Mouse (Mus musculus) brain, embryonic 18.5 days (tissue): ENCODE measurements around the gene Tspoap1.

ENCODE experiments used
- DNase-seq: peaks from one replicate; pipeline ENCODE4 v3.0.0-alpha.2; 2012; ENCODE audit warnings: low read depth, low spot score

The Tspoap1 gene

DNA sequence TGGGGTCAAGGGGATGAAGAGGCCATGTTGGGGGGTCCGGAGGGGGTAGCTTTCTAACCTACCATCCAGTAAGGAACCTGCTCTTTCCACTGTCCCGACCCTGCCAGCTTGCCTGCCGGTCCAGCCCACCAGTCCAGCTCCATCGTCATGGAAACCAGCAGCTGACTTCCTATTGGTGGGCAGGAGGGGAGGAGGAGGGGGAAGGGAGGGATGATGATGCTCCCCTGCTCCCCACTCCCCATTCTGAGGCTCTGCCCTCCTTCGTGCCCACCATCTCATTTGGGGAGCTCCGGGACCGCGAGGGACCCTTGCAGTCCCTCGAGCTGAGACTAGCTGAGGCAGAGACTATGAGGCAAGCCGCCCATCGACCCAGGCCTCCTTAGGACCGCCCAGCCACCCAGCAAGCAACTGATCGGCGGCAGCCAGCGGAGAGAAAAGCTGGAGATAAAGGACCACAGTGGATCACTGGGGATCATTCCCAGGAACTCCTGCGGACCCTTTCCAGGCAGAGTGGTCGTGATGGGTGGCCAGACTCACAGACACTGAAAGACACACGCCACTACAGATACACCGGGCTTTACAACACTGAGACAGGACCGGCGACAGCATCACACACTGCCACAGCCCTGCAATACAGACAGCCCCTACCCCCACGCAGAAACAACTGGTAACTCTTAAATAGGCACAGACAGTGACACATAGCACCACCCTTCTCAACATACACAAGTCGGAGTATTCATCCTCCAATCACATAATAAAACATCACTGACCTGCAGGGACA lies at the start of gene Tspoap1:
Tspoap1 (plus strand) TSS at position 241 of the 781 bp plus-strand sequence.
- peak; percentile 82 for DNase-seq

DNA sequence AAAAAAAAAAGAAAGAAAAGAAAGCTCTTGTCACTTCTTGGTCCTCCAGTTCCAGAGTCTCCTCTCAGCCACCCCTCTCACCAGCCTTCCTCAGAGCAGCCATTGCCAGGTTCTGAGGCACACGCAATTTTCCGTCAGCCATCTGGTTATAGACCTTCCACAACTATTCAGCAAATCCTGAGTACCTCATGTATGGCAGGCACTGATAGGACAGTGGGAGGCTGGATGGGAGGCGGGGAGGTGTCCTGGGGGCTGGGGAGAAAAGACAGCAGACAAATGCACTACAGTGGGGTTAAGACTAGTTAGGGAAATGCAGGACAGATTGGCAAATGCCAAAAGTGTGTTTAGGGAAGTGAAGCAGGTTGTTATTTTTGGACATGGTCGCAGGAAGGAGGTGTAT lies 48.2 kb upstream of the Tspoap1 start:
- DNase-seq, result no peak

DNA sequence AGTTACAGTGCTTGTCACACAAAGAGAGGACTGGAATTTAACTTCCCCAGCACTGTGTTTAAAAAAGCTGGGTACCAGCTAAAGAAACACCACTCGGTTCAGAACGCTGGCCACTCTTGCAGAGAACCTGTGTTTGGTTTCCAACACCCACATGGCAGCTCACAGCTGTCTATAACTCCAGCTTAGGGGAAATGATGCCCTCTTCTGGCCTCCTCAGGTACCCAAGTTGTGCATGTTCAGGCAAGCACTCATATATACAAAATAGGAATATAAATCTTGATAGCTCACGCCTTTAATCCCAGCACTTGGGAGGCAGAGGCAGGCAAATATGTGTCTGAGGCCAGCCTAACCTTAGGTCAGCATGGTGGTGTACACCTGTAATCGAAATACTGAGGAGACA lies 44.3 kb upstream of the Tspoap1 start:
- DNase-seq, result no peak

DNA sequence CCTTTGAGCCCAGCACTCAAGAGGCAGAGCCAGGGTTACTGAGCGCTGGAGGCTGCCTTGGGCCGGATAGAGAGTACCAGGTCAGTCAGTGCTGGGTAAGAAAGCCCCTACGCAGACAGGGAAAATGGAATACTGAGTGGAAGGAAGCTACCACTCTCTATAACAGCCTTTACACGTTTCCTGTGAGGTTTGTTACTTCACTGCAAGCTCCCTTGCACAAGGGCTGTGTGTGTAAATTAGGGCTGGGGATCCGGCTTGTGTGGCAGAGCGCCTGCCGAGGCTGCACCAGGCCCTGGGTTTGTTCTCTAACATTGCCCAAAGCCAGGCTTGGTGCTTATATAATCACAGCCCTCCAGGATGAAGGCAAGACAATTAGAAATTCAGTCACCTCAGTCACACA lies 40.8 kb upstream of the Tspoap1 start:
- DNase-seq, result no peak

DNA sequence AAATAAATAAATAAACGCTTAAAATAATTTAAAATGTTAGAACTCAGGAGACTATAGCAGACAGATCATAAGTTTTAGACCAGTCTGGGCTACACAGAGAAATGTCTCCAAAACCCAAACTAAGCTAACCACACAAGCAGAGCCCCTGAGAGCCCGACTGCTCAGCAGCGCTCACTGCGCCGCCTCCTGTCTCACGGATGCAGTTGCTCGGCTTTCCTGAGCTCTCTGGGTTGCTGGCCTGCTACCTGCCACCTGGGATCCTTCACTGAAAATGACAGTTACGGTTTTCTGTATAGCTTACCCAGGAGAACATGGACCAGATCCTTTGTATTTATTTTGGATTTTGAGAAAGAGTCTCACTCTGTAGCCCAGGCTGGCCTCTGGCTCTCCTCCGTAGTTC lies 40.0 kb upstream of the Tspoap1 start:
- no peak for DNase-seq

DNA sequence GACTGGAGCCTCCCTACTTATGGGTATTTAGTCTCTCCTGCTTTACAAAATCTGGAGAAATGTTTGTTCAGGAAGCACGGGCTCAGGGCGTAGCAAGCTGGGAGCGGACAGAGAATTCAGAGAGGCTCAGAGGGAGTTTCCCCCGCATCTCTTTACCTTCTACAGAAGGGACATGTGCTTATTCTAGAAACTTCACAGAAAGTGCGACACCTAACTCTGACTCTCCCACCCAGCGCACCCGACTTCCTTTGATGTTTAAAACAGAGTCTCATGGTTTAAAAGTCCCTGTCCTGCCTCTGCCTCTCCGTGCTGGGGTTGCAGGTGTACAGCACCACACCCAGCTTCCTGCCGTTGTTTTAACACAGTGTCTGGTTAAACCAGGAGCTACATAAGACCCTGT lies 39.5 kb upstream of the Tspoap1 start:
- no peak for DNase-seq

DNA sequence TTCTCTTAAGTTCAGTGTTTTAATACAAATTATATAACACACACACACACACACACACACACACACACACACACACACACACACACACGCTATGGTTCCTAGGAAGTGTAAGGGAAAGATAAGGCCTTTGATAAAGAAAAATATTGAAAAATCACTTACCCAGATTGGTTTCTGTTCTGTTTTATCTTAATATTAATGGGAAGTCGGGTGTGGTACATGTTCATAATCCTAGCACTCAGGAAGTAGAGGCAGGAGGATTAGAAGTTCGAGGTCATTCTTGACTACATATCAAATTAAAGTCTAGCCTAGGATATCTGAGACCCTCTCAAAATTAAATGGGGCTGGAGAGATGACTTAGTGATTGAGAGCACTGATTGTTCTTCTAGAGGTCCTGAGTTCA lies 38.2 kb upstream of the Tspoap1 start:
- no peak for DNase-seq

DNA sequence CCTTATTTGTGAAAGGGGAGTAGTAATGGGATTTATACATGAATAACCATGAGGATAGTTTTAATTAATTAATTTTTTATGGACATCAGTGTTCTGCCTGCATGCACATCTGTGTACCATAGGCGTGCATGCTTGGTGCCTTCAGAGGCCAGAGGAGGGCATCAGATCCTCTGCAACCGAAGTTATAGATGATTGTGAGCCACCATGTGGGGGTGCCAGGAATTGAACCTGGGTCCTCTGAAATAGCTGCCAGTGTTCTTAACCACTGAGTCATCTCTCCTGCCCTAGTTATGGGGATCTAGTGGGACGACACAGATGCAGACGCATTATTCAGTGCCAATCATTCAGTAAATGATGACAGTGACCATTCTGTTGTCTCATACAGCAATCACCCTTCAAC lies 37.5 kb upstream of the Tspoap1 start:
- DNase-seq, result no peak

DNA sequence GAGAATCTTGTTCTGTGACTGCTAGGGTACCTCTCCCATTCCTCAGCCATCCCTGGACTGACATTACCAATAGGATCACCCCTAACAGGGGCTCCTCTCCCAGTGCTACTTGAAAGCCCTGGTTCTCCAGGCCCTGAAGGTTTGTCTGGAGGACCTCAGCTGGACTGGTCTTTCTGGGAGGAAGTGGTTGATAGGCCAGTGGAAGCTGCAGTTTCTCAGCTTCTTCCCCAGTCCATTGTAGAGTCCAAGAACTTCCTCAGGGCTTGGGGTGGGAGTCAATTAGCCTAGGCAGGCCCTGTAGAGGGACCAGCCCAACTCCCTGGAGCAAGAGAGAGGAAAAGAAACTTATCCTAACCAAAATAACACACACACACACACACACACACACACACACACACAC lies 34.8 kb upstream of the Tspoap1 start:
- no peak for DNase-seq

DNA sequence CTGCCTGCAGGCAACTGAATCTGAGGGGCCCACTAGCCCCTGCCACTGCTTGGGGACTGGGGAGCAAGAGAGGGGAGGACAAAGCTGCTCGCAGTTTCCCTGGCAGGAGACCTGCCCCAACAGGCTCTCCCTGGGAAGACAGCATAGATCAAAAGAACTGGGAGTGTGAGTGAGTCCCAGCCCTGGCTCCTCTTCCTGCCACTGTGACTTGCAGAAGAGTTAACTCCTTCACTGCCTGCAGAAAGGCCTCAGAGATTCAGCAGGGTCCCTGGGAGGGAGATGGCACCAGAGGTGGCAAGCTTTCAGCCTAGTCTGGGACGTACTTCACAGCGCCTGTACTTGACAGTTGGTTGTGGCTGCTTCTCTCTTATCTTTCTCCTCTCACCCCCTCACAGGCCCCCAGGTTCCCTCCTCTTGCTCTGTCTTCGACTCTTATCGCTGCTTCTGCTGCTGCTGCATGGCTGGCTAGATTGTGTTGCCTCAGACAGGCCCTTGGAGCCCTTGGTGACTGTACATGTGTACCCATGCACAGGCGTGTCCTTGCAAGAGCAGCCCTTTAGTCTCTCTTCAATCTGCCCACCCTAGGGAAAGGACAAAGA lies 34.3 kb upstream of the Tspoap1 start:
- no peak for DNase-seq

DNA sequence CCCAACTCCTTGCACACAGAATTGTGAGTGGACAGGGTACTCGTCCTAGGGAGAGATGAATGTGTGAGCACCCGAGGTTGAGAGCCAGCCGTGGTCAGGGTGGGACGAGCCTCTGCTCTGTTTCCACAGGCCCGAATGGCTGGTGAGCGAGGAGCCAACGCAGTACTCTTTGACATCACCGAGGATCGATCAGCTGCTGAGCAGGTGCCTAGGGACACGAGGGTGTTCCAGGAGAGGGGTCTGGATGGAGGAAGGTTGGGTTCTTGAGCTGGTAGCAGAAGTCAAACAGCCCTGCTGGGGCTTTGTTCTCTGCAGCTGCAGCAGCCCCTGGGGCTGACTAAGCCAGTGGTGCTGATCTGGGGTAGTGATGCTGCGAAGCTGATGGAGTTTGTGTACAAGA lies 33.3 kb upstream of the Tspoap1 start:
- no peak for DNase-seq

DNA sequence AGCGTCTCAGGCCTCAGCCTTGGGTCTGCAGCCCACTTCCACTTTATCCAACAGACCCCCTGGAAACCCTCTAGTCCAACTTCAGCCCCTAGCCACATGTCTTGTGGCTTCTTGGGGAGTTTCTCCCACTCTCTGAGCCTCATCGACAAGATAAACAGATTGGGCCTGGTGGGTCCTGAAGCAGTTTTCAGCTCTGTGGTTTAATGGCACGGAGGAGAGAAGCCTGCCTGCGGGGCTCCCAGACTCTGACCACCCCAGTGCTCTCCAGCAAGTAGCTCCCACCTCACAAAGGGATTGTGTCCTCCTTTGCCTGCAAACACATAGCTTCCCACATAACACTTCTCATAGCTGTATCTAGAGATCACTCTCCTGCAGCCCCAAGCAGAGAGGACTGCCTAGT lies 32.9 kb upstream of the Tspoap1 start:
- no peak for DNase-seq

DNA sequence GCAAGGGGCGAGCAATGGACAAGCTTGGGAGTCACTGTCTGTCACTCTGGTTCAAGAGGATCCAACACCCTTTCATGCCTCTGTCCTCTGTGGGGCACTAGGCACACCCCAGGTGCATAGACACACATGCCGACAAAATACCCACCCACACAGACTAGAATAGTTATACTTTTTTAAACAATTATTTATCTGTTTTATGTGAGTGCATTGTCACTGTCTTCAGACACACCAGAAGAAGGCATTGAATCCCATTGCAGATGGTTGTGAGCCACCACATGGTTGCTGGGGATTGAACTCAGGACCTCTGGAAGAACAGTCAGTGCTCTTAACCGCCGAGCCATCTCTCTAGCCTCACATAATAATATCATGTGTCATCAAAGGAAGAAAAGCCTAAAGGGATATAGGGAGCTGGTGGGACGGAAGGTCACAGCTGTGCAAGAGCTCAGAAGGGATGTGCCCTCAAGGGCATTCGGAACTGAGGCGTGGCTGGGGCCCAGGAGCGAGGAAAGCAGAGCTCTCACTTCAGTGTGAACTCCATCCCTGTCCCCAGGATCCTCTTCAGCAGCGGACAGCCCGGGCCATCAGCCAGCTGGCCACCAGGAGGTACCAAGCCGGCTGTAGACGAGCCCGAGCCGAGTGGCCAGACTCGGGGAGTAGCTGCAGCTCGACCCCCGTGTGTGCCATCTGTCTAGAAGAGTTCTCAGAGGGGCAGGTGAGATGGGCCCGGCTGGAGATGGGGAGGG lies 31.3 kb upstream of the Tspoap1 start:
- no peak for DNase-seq

DNA sequence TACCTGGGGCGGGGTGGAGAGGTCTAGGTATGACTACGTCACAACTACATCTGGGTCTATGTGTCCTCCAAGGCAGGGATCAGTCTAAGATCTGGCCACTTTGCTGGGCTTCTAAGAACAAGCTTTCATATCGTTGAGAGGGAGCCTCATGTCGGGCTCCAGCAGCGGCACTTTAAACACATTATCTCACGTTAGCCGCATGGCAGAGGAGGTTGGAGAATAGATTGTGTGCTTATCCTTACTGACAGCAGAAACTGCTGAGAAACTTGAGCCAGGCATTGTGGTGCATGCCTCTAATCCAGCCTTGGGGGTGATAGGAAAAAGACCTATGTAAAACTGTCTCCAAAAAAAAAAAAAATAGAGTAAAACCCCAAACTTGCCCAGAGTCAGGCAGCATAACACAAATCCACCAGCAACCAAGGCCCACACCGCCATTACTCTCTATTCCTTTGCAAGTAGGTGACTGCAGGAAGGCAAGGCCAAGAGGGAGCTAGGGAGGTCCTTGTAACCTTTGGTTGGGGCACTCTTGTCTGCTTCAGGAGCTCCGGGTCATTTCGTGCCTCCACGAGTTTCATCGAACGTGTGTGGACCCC lies 30.7 kb upstream of the Tspoap1 start:
- DNase-seq, result no peak

DNA sequence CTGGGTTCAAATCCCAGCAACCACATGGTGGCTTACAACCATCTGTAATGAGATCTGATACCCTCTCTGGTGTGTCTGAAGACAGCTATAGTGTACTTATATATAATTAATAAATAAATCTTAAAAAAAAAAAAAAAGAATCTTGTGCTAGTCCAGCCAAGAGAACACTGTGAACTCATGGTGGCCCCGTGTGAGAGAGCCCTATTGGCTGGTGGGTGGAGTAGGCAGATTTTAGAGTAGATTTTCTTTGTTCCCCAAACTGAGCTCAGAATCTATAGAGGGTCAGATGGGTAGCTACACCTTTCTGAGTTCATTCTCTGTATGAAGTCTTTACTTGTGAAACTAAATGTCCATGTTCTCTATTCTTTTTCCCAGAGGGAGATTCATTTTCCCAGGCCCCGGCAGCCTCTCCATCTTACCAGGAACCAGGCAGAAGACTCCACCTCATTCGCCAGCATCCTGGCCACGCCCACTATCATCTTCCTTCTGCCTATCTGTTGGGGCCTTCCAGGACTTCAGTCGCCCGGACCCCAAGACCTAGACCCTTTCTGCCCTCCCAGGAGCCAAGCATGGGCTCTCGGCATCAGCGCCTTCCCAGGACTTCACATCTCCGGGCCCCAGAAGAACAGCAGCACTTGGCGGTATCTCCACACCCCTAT lies 29.6 kb upstream of the Tspoap1 start:
- DNase-seq, result no peak

DNA sequence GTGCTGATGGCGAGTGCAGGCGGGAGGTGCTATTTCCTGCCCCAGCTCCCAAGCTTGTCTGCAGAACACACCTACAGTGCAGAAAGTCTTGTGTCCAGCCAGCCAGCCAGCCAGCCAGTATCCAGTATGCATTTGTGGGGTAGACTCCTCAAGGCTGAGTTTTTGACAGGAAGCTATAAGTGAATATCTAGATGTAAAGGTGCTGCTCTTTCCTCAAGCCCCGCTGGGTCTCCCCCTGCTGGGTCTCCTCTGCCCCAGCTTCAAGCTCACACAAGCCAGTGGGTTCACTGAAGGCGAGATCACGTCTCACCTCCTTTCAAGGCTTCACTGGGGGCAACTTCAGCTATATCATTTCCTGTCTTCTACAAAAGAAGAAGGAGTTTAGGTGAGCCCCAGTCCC lies 26.0 kb upstream of the Tspoap1 start:
- no peak for DNase-seq

DNA sequence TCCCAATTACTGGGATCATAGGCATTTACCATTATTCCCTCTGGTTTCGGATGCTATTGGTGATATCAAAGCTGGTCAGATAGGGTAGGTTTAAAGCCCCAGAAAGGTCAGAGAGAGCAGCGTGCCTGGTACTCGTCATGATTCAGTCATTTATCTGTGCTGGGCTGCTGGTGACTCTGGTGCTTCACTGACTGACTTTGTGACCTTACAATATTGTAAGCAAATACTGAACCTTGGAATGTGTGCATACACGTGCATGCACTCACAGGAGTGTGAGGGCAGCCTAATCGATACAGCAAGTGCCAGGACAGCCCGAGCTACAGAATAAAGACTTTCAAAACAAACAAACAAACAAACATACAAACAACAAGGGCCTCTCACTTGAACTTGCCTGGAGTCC lies 24.6 kb upstream of the Tspoap1 start:
- DNase-seq, result no peak

DNA sequence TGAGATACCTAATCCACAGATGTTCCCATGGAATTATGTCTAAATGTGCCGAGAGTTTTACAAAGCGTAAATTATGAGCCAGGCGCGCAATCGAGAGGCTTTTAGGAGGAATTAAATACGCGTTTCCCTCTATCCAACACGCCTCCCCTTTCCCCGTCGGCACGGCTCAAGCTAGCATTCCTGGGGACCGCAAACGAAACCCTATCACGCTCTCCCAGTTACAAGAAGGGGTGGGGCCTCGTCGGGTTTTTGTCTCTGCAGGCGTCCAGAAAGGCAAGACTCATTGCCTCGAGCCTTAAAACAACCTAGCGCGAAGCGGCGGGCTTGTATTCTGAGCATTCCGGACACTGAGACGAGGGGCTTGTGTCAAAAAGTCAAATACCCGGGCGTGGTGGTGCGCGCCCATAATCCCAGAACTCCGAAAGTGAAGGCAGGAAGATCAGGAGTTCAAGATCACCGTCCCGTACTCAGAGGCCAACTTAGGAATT lies 23.6 kb upstream of the Tspoap1 start:
- no peak for DNase-seq

DNA sequence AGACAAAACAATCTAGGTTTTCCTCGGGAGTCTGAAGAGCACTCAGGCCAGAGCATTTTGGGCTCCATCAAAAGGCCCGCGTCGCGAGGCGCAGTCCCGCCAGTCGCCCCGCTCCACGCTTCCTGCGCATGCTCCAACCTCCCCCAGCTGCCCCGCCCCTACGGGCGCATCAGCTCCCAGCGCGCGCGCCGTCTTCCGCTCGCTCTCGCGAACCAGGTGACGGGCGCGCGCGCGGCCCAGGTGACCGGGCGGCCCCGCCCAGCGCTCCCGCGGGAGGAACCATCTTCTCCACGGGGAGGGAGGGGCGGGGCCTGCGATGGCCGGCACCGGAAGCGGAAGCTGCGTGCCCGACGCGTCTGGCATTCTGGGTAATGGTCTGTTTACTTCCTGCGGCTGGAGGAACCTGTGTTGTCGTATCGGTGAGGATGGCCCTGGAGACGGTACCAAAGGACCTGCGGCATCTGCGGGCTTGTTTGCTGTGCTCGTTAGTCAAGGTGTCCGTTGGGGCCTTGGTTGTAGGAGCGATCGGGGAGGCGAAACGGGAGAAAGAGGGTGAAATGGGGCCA lies 23.1 kb upstream of the Tspoap1 start, which contains the start of gene Supt4a:
Supt4a (plus strand) TSS at position 378 of the 566 bp plus-strand sequence.
- peak; percentile 94 for DNase-seq

DNA sequence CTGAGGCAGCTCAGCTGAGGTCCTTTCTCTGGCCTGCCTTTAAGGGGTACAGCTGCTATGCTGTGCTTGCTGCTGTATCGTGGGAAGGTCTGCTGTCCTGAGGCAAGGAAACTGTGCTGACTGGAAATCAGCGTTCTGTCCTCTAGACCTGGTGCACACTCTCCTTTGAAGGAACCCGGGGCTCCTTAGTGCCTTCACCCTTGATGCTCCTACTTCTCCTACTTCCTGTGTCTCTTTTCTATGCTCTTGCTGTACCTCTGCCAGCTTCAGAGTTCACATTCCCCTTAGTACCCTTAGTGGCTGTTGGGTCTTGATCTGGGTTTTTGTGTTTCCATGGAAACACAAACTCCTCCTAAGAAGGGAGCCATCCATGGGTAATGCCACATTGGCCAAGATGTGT lies 16.6 kb upstream of the Tspoap1 start:
- DNase-seq, result no peak

DNA sequence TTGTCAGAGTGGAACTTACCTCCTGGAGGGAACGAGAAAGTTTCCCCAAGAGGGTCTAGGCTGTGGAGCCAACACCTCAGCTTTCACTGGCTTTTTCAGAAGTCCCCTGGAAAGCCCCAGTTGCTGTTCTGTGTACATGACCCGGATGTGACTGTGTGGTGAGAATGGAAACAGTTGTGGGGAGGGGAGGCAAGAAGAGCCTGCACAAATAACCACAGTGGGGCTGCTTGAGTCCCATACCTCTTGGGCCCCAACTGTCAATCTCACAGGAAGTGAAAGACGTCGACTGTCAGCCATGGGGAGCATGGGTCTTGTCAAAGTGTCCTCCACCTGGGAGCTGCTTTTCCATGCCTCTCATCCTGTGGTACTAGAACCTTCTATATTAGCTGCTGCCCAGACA lies 15.4 kb upstream of the Tspoap1 start:
- DNase-seq, result no peak
